Mouse (Mus musculus): ENCODE measurements around the gene Dido1.

The Dido1 gene

GRCm38 (mm10) chr2:180684031-180684430 lies 25.8 kb downstream of the Dido1 start:
- DNase-seq (ENCODE audit: low read depth, low spot score) = no peak

GRCm38 (mm10) chr2:180683524-180683923 lies 26.3 kb downstream of the Dido1 start:
- no peak for DNase-seq (ENCODE audit: low read depth, low spot score)

- DNase-seq (ENCODE audit: low read depth, low spot score) = no peak
Observed at GRCm38 (mm10) chr2:180681225-180681624, 28.6 kb downstream of the Dido1 start.

- peak; percentile 36 for DNase-seq (ENCODE audit: low read depth, low spot score)
Observed at GRCm38 (mm10) chr2:180678609-180679140, 31.1 kb downstream of the Dido1 start.

GRCm38 (mm10) chr2:180676706-180677105 lies 33.1 kb downstream of the Dido1 start:
- no peak for DNase-seq (ENCODE audit: low read depth, low spot score)

- DNase-seq (ENCODE audit: low read depth, low spot score) = no peak
Observed at GRCm38 (mm10) chr2:180662008-180662407, 47.8 kb downstream of the Dido1 start.

- DNase-seq (ENCODE audit: low read depth, low spot score) = no peak
Observed at GRCm38 (mm10) chr2:180660521-180660920, 49.3 kb downstream of the Dido1 start.

GRCm38 (mm10) chr2:180659353-180660150 lies 50.2 kb downstream of the Dido1 start:
- no peak for DNase-seq (ENCODE audit: low read depth, low spot score)

- DNase-seq (ENCODE audit: low read depth, low spot score) = no peak
Observed at GRCm38 (mm10) chr2:180658381-180658780, 51.4 kb downstream of the Dido1 start.

- DNase-seq (ENCODE audit: low read depth, low spot score) = peak; percentile 67
Observed at GRCm38 (mm10) chr2:180657394-180658013, 52.3 kb downstream of the Dido1 start.

- no peak for DNase-seq (ENCODE audit: low read depth, low spot score)
Observed at GRCm38 (mm10) chr2:180655150-180655549, 54.6 kb downstream of the Dido1 start.

- DNase-seq (ENCODE audit: low read depth, low spot score) = no peak
Observed at GRCm38 (mm10) chr2:180654666-180655065, 55.1 kb downstream of the Dido1 start.

- DNase-seq (ENCODE audit: low read depth, low spot score) = no peak
Observed at GRCm38 (mm10) chr2:180646841-180647240, 63.0 kb downstream of the Dido1 start.

- no peak for DNase-seq (ENCODE audit: low read depth, low spot score)
Observed at GRCm38 (mm10) chr2:180643626-180644025, 66.2 kb downstream of the Dido1 start.

GRCm38 (mm10) chr2:180642555-180643260 lies 67.1 kb downstream of the Dido1 start, which contains the start of gene Tcfl5:
Gene Tcfl5 (minus strand): TSS chr2:180642708.
- no peak for DNase-seq (ENCODE audit: low read depth, low spot score)

GRCm38 (mm10) chr2:180641576-180642554 lies 67.9 kb downstream of the Dido1 start:
- DNase-seq (ENCODE audit: low read depth, low spot score) = no peak

- DNase-seq (ENCODE audit: low read depth, low spot score) = no peak
Observed at GRCm38 (mm10) chr2:180611882-180612281, 97.9 kb downstream of the Dido1 start.

- no peak for DNase-seq (ENCODE audit: low read depth, low spot score)
Observed at GRCm38 (mm10) chr2:180610283-180610682, 99.5 kb downstream of the Dido1 start.
